Mouse (Mus musculus) right cerebral cortex, adult 18-20 months (tissue): ENCODE results near the gene Actr1b.

Experiments used
- DNase-seq: peaks from one replicate; pipeline ENCODE4 v3.0.0; 2022; ENCODE audit warnings: mixed read lengths

Actr1b gene

GRCm38 (mm10) chr1:36714311-36714710, at the start of gene Actr1b:
Gene Actr1b, minus strand, starts transcription at chr1:36714422.
- DNase-seq, result no peak

GRCm38 (mm10) chr1:36761568-36761967, 47.3 kb upstream of the Actr1b start, which contains the start of gene Zap70:
Gene Zap70, plus strand, starts transcription at chr1:36761798.
- no peak for DNase-seq

- DNase-seq, result no peak
Observed at GRCm38 (mm10) chr1:36761061-36761460, 46.8 kb upstream of the Actr1b start.

GRCm38 (mm10) chr1:36760401-36760800, 46.2 kb upstream of the Actr1b start:
- DNase-seq, result no peak

GRCm38 (mm10) chr1:36759076-36759475, 44.9 kb upstream of the Actr1b start:
- no peak for DNase-seq

GRCm38 (mm10) chr1:36758553-36758952, 44.3 kb upstream of the Actr1b start:
- DNase-seq, result no peak

- no peak for DNase-seq
Observed at GRCm38 (mm10) chr1:36753932-36754675, 39.9 kb upstream of the Actr1b start.

- DNase-seq, result no peak
Observed at GRCm38 (mm10) chr1:36746452-36746851, 32.2 kb upstream of the Actr1b start.

GRCm38 (mm10) chr1:36745661-36746060, 31.4 kb upstream of the Actr1b start:
- no peak for DNase-seq

GRCm38 (mm10) chr1:36744268-36744944, 30.2 kb upstream of the Actr1b start:
- peak; percentile 70 for DNase-seq

- DNase-seq, result no peak
Observed at GRCm38 (mm10) chr1:36743046-36743445, 28.8 kb upstream of the Actr1b start.

- no peak for DNase-seq
Observed at GRCm38 (mm10) chr1:36739231-36739630, 25.0 kb upstream of the Actr1b start.

GRCm38 (mm10) chr1:36737300-36737699, 23.1 kb upstream of the Actr1b start:
- peak; percentile 81 for DNase-seq

- DNase-seq, result no peak
Observed at GRCm38 (mm10) chr1:36724057-36724431, 9.8 kb upstream of the Actr1b start.

GRCm38 (mm10) chr1:36723146-36724056, 9.2 kb upstream of the Actr1b start:
- DNase-seq, result no peak

- DNase-seq, result no peak
Observed at GRCm38 (mm10) chr1:36718786-36719185, 4.6 kb upstream of the Actr1b start.

GRCm38 (mm10) chr1:36711104-36711503, 3.1 kb downstream of the Actr1b start:
- no peak for DNase-seq

GRCm38 (mm10) chr1:36709854-36710280, 4.4 kb downstream of the Actr1b start, which contains the start of gene 4933424G06Rik:
Gene 4933424G06Rik, plus strand, starts transcription at chr1:36710149.
- DNase-seq, result peak; percentile 99

- peak; percentile 32 for DNase-seq
Observed at GRCm38 (mm10) chr1:36709055-36709853, 5.0 kb downstream of the Actr1b start.

GRCm38 (mm10) chr1:36708626-36709025, 5.6 kb downstream of the Actr1b start:
- no peak for DNase-seq

- no peak for DNase-seq
Observed at GRCm38 (mm10) chr1:36707797-36708196, 6.4 kb downstream of the Actr1b start.

- DNase-seq, result peak; percentile 66
Observed at GRCm38 (mm10) chr1:36707166-36707565, 7.1 kb downstream of the Actr1b start.
